ENCODE assay signal across 7 mouse cellular contexts in genomic region chr4:32572118-32572517, GRCm38 (mm10). TPM values are rescaled to one million over a fixed set of nuclear protein-coding genes. Genes with fewer than 3 reads are reported as not detected.
DNase-seq lines count a peak whose midpoint lies in the region; ATAC-seq and TF ChIP-seq lines count a peak whose summit lies in the region.

No protein-coding gene starts in this region.

- H3K4me2 ChIP-seq in forebrain, embryonic 13.5 days: no peak overlapping the region
- H3K4me2 ChIP-seq in intestine, postnatal 0 days (replicated peaks; ENCODE audit: low read depth): no peak overlapping the region
- no peak overlapping the region for H3K4me2 ChIP-seq in liver, postnatal 0 days (ENCODE audit: low read depth, low read length)
- H3K4me2 ChIP-seq in neural tube, embryonic 12.5 days (replicated peaks): no peak overlapping the region

- peak; percentile 45 for DNase-seq in 3134 (ENCODE audit: extremely low read depth, insufficient read length, low spot score)
- DNase-seq in 3T3-L1 (ENCODE audit: low read depth, low spot score): peak; percentile 86
- DNase-seq in c-Kit-positive CD71-positive TER-119-negative erythroid progenitor cells, embryonic 14.5 days (ENCODE audit: low read depth): peak; percentile 13
- peak; percentile 43 for DNase-seq in liver, postnatal 0 days

- H3K9me3 ChIP-seq in forebrain, embryonic 13.5 days (replicated peaks): no peaks in the 10 kb centered on the region
- H3K9me3 ChIP-seq in intestine, postnatal 0 days (ENCODE audit: control insufficient read depth): no peaks in the 10 kb centered on the region
- H3K9me3 ChIP-seq in liver, postnatal 0 days (ENCODE audit: low read length): no peaks in the 10 kb centered on the region
- H3K9me3 ChIP-seq in neural tube, embryonic 12.5 days: no peaks in the 10 kb centered on the region

- no peak overlapping the region for H3K27ac ChIP-seq in forebrain, embryonic 13.5 days
- H3K27ac ChIP-seq in intestine, postnatal 0 days (ENCODE audit: low read depth, low read length): no peak overlapping the region
- peak overlapping the region; percentile 95 for H3K27ac ChIP-seq in liver, postnatal 0 days (ENCODE audit: low read depth)
- H3K27ac ChIP-seq in neural tube, embryonic 12.5 days: no peak overlapping the region

- peak; percentile 87 for TF ChIP-seq CTCF in intestine, postnatal 0 days (IDR thresholded peaks at IDR 0.05; ENCODE audit: low read depth)
- peak; percentile 78 for TF ChIP-seq CTCF in liver, postnatal 0 days (IDR thresholded peaks at IDR 0.05; ENCODE audit: low read depth)

- TF ChIP-seq EP300 in liver, postnatal 0 days (IDR thresholded peaks at IDR 0.05; ENCODE audit: low read depth): no peak

- H3K27me3 ChIP-seq in forebrain, embryonic 13.5 days: no peaks in the 10 kb centered on the region
- no peaks in the 10 kb centered on the region for H3K27me3 ChIP-seq in intestine, postnatal 0 days (replicated peaks; ENCODE audit: control insufficient read depth, insufficient read depth, low read length)
- no peaks in the 10 kb centered on the region for H3K27me3 ChIP-seq in liver, postnatal 0 days (ENCODE audit: insufficient read depth, low read length)
- no peaks in the 10 kb centered on the region for H3K27me3 ChIP-seq in neural tube, embryonic 12.5 days (replicated peaks)

- H3K4me3 ChIP-seq in forebrain, embryonic 13.5 days: no peak overlapping the region
- no peak overlapping the region for H3K4me3 ChIP-seq in intestine, postnatal 0 days (ENCODE audit: low read depth, low read length)
- no peak overlapping the region for H3K4me3 ChIP-seq in liver, postnatal 0 days (ENCODE audit: low read depth, low read length)
- H3K4me3 ChIP-seq in neural tube, embryonic 12.5 days: no peak overlapping the region

- H3K4me1 ChIP-seq in forebrain, embryonic 13.5 days: peaks cover 29% of the 10 kb centered on the region
- H3K4me1 ChIP-seq in intestine, postnatal 0 days (replicated peaks; ENCODE audit: control insufficient read depth, insufficient read depth, low read length): no peaks in the 10 kb centered on the region
- H3K4me1 ChIP-seq in liver, postnatal 0 days (ENCODE audit: insufficient read depth): peaks cover 11% of the 10 kb centered on the region
- peaks cover 21% of the 10 kb centered on the region for H3K4me1 ChIP-seq in neural tube, embryonic 12.5 days

- no peak overlapping the region for H3K9ac ChIP-seq in forebrain, embryonic 13.5 days
- no peak overlapping the region for H3K9ac ChIP-seq in intestine, postnatal 0 days (ENCODE audit: low read depth, low read length)
- H3K9ac ChIP-seq in liver, postnatal 0 days (replicated peaks): no peak overlapping the region
- H3K9ac ChIP-seq in neural tube, embryonic 12.5 days: no peak overlapping the region

- 70% methylated on average over 1 of the region's 1 CpGs for WGBS in forebrain, embryonic 13.5 days
- WGBS in intestine, postnatal 0 days: 60% methylated on average over 1 of the region's 1 CpGs
- WGBS in liver, postnatal 0 days (ENCODE audit: insufficient replicate concordance): 44% methylated on average over 1 of the region's 1 CpGs
- WGBS in neural tube, embryonic 12.5 days: 51% methylated on average over 1 of the region's 1 CpGs

- H3K36me3 ChIP-seq in forebrain, embryonic 13.5 days (ENCODE audit: poor library complexity, severe bottlenecking): peaks cover 17% of the 10 kb centered on the region
- H3K36me3 ChIP-seq in intestine, postnatal 0 days (ENCODE audit: control insufficient read depth, insufficient read depth): no peaks in the 10 kb centered on the region
- peaks cover 4% of the 10 kb centered on the region; the same call in 1 of the 2 replicates for H3K36me3 ChIP-seq in liver, postnatal 0 days (replicated peaks; ENCODE audit: insufficient read depth, low read length)
- peaks cover 17% of the 10 kb centered on the region; the same call in 1 of the 2 replicates for H3K36me3 ChIP-seq in neural tube, embryonic 12.5 days

- peak; percentile 43 for ATAC-seq in forebrain, embryonic 13.5 days
- ATAC-seq in intestine, postnatal 0 days: no peak
- peak; percentile 33 for ATAC-seq in liver, postnatal 0 days
- peak; percentile 31; the same call in 1 of the 2 replicates for ATAC-seq in neural tube, embryonic 12.5 days (ENCODE audit: low FRiP score, low read depth)

RNA-seq across cellular contexts. Expression of gene Gja10, which starts 30.4 kb away (rescaled TPM):
- 0.08 TPM in 1 of 2 replicates, not detected in the other for polyA plus RNA-seq in forebrain, embryonic 13.5 days (2015; fragmentation: Nextera tagmentation; extraction: Ambion mirVana)
- not detected in 2 replicates for polyA plus RNA-seq in intestine, postnatal 0 days (2015; fragmentation: Nextera tagmentation; extraction: Ambion mirVana)
- polyA plus RNA-seq in liver, postnatal 0 days (2015; fragmentation: Nextera tagmentation; extraction: Ambion mirVana): 0.21 TPM in 1 of 2 replicates, not detected in the other
- polyA plus RNA-seq in neural tube, embryonic 12.5 days (2016; fragmentation: Nextera tagmentation; extraction: Ambion mirVana): 0.14 TPM in 2 replicates

RNA-seq across cellular contexts. Expression of gene Casp8ap2, which starts 43.1 kb away (rescaled TPM):
- polyA plus RNA-seq in forebrain, embryonic 13.5 days (2015; fragmentation: Nextera tagmentation; extraction: Ambion mirVana): 66.1 and 88.3 TPM in 2 replicates
- 18.4 and 19.2 TPM in 2 replicates for polyA plus RNA-seq in intestine, postnatal 0 days (2015; fragmentation: Nextera tagmentation; extraction: Ambion mirVana)
- 16.2 and 17.8 TPM in 2 replicates for polyA plus RNA-seq in liver, postnatal 0 days (2015; fragmentation: Nextera tagmentation; extraction: Ambion mirVana)
- polyA plus RNA-seq in neural tube, embryonic 12.5 days (2016; fragmentation: Nextera tagmentation; extraction: Ambion mirVana): 45.4 and 52.3 TPM in 2 replicates

Comparison
In these comparisons a context has a peak if more than half of its experiments do, and no peak if none do; other contexts are left out.
1. DNase-seq: peak in every context shown above with its lines; median percentile 86 in 3T3-L1; 45 in 3134; 43 in liver, postnatal 0 days; 13 in c-Kit-positive CD71-positive TER-119-negative erythroid progenitor cells, embryonic 14.5 days.